Mouse (Mus musculus) brain, embryonic 14.5 days (tissue): ENCODE measurements at regions not wholly inside any gene's neighbourhood (a gene's known extent, or its start where the extent isn't known, plus 50 kb on each side); places are given as distances from the start of the nearest gene placed in this dataset.

Experiments
- CTCF ChIP-seq: fragments of 200-500 bp; IDR thresholded peaks from 2 replicates; pipeline ENCODE4 v1.5.1; 2012; ENCODE audit warnings: inconsistent platforms, mild to moderate bottlenecking, moderate library complexity, borderline replicate concordance; ENCODE audit not compliant: insufficient read depth, insufficient read length; ENCODE audit errors: extremely low read depth
- POLR2A ChIP-seq: fragments of 200-500 bp; IDR thresholded peaks from 2 replicates; pipeline ENCODE4 v1.6.1; 2012; ENCODE audit warnings: mild to moderate bottlenecking, inconsistent platforms, borderline replicate concordance; ENCODE audit not compliant: poor library complexity, insufficient read depth, insufficient read length, severe bottlenecking; ENCODE audit errors: extremely low read depth

DNA sequence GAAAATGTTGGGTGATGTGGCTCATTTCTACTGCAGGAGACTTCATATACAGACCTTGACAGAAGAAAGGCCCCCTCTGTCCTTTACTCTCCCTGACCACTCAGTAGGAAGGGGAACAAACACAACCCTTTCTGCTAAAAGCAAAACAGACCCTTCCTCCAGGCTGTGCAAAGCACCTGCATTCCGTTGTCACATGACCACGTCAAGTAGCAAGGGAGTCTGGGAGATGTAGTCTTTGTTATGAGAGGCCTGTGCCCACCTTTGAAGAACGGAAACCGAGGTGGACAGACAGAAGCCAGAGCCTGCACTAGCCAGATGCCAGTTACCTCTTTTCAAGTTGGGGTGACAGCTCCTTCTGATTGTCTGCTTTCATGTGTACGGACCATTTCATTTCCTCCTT lies 161.3 kb downstream of the Vrk1 start:
- TF ChIP-seq POLR2A (no peak), CTCF (no peak)
